Mouse (Mus musculus): ENCODE data around the gene Dhx15. TPM values are rescaled to one million over a fixed set of nuclear protein-coding genes. Genes with fewer than 3 reads are reported as not detected.

Gene Dhx15
- polyA plus RNA-seq, 1 experiment from 2014 or later = 85.1 TPM

DNA sequence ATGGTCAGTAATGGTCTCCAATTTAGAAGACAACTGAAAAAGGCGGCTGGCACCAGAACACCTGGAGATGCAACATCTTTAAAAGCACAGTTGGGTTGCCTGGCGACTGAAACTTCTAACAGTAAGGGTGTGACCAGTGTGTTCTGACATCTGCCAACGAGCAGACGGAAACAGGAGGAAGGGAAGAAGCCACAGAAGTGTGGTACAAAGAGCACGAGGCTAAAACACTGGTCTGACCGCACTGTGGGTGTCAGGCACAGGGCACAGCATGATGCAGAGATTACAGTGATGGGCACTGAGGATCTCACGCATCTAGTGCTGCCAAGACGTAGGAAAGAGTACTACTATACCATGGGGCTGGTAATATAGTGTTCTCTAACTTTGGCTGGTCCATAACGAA lies 48.4 kb downstream of the Dhx15 start:
- H3K27me3 ChIP-seq (replicated peaks) = no peaks in the 10 kb centered on the region
- no peak overlapping the region for H3K4me2 ChIP-seq
- no peak overlapping the region for H3K9ac ChIP-seq
- 83% methylated on average over 9 of the region's 9 CpGs for WGBS
- H3K4me1 ChIP-seq = no peaks in the 10 kb centered on the region
- ATAC-seq (ENCODE audit: extremely low read depth, insufficient number of reproducible peaks, low FRiP score, low TSS enrichment) = no peak
- H3K36me3 ChIP-seq = peaks cover 67% of the 10 kb centered on the region
- H3K27ac ChIP-seq (replicated peaks) = no peak overlapping the region
- no peaks in the 10 kb centered on the region for H3K9me3 ChIP-seq
- no peak overlapping the region for H3K4me3 ChIP-seq

DNA sequence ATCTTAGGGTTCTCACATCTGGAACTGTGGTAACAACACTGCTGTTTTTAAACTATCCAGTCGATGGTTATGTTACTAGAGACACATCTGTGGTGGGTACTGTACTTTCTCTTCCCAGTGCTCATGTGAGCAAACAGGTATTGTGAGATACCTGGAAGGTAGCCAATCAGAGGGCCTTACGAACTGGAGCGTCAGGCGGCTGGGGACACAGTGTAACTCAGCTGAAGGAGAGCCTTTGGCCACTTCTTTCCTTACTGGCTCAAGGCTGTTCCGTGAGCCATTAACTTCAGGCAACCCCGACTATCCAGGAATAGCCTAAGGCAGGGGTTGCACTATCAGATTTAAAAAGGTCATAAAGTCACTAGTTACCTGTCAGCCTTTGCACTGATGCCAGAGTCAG lies 51.5 kb downstream of the Dhx15 start:
- Histone ChIP-seq H3K27ac (replicated peaks) (no peak overlapping the region), H3K27me3 (replicated peaks) (no peaks in the 10 kb centered on the region), H3K4me2 (no peak overlapping the region), H3K36me3 (peaks cover 48% of the 10 kb centered on the region), H3K9ac (no peak overlapping the region), H3K9me3 (no peaks in the 10 kb centered on the region), H3K4me1 (no peaks in the 10 kb centered on the region), H3K4me3 (no peak overlapping the region)
- 87% methylated on average over 6 of the region's 6 CpGs for WGBS
- no peak for ATAC-seq (ENCODE audit: extremely low read depth, insufficient number of reproducible peaks, low FRiP score, low TSS enrichment)

GRCm38 (mm10) chr5:52138134-52138533 lies 52.2 kb downstream of the Dhx15 start:
- H3K27me3 ChIP-seq (replicated peaks) = no peaks in the 10 kb centered on the region
- no peaks in the 10 kb centered on the region for H3K9me3 ChIP-seq
- ATAC-seq (ENCODE audit: extremely low read depth, insufficient number of reproducible peaks, low FRiP score, low TSS enrichment) = no peak
- no peak overlapping the region for H3K9ac ChIP-seq
- H3K27ac ChIP-seq (replicated peaks) = no peak overlapping the region
- whole genome bisulfite sequencing = 91% methylated on average over 11 of the region's 11 CpGs
- H3K4me2 ChIP-seq = no peak overlapping the region
- no peaks in the 10 kb centered on the region for H3K4me1 ChIP-seq
- H3K36me3 ChIP-seq = peaks cover 44% of the 10 kb centered on the region
- no peak overlapping the region for H3K4me3 ChIP-seq

DNA sequence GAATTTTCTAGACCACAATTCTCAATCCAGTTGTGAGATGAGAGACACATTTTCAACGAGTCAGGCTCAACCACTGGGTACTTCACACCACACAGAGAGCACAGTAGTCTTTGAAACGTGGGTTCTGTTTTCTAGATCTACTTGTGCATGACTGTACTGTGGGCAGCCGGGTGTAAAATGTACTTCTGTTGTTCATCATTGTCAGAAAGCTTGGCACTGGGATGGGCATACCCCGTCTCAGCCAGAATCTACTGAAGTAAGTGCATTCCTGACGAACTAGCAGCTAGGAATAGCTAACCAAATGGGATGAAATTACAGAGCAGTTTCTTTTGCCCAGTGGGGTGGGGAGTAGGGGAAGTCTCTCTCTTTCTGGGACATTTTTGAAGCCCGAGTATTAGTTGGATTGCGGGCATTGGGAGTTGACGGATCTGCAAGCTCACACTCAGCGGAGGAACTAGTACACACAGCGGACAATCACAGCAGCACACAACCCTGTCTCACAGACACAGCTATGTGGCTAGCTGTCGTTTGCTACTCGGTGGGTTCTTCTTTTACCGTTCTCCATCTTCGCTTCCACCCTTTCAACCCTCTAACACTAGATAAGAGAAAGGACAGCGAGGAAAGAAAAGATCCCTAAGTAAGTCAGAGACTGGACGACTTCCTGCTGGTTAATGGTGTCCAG lies 54.7 kb downstream of the Dhx15 start:
- H3K27me3 ChIP-seq (replicated peaks) = no peaks in the 10 kb centered on the region
- H3K9ac ChIP-seq = no peak overlapping the region
- no peak overlapping the region for H3K27ac ChIP-seq (replicated peaks)
- peaks cover 25% of the 10 kb centered on the region for H3K36me3 ChIP-seq
- ATAC-seq (ENCODE audit: extremely low read depth, insufficient number of reproducible peaks, low FRiP score, low TSS enrichment) = no peak
- 68% methylated on average over 16 of the region's 16 CpGs for WGBS
- no peak overlapping the region for H3K4me2 ChIP-seq
- H3K9me3 ChIP-seq = no peaks in the 10 kb centered on the region
- no peaks in the 10 kb centered on the region for H3K4me1 ChIP-seq
- no peak overlapping the region for H3K4me3 ChIP-seq

- no peak overlapping the region for H3K4me2 ChIP-seq
- no peak overlapping the region for H3K9ac ChIP-seq
- no peak overlapping the region for H3K27ac ChIP-seq (replicated peaks)
- H3K36me3 ChIP-seq = peaks cover 13% of the 10 kb centered on the region
- H3K27me3 ChIP-seq (replicated peaks) = no peaks in the 10 kb centered on the region
- 82% methylated on average over 7 of the region's 7 CpGs for WGBS
- H3K4me3 ChIP-seq = no peak overlapping the region
- H3K9me3 ChIP-seq = no peaks in the 10 kb centered on the region
- no peaks in the 10 kb centered on the region for H3K4me1 ChIP-seq
- ATAC-seq (ENCODE audit: extremely low read depth, insufficient number of reproducible peaks, low FRiP score, low TSS enrichment) = no peak
Observed at GRCm38 (mm10) chr5:52132840-52133239, 57.5 kb downstream of the Dhx15 start.

DNA sequence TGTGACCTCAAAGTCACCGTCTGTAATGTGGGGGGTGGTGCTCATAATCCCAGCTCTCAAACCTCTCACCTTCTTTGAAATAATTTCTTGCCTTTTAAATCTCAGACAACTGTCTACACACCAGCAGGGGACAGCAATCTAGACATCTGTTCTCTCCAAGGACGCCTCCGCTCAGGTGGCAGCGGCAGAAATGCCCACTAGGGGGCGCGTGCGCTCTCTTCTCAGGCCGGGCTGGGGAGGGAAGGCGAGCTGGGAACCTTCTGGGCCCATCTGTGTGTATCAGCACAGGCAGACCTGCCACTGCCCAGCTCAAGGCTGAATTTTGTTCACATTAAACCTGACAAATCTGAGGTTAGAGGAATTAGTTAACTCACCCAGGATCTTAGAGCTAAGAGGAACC lies 58.2 kb downstream of the Dhx15 start:
- Histone ChIP-seq H3K4me2 (no peak overlapping the region), H3K4me3 (no peak overlapping the region), H3K27ac (replicated peaks) (no peak overlapping the region), H3K9ac (no peak overlapping the region), H3K4me1 (no peaks in the 10 kb centered on the region), H3K36me3 (peaks cover 6% of the 10 kb centered on the region), H3K9me3 (no peaks in the 10 kb centered on the region), H3K27me3 (replicated peaks) (no peaks in the 10 kb centered on the region)
- no peak for ATAC-seq (ENCODE audit: extremely low read depth, insufficient number of reproducible peaks, low FRiP score, low TSS enrichment)
- 21% methylated on average over 9 of the region's 9 CpGs for WGBS

DNA sequence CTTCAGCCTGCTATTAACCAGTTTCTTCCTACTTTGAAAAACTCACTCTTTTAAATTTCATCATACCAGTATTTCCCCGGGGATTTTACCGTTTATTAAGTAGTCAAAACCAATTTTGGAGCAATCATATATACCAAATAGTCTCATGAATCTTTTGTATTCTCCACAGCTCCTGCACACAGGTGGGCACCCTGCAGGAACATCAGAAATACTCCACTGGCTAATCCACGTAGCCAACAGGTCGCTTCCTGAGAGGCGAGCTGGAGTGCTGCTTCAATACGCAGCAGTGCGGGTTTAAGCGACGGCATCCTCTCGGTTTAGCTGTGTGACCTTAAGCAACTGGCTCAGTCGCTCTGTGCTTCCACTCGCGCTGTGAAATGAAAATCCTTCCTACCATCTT lies 58.9 kb downstream of the Dhx15 start:
- 86% methylated on average over 13 of the region's 13 CpGs for WGBS
- no peak overlapping the region for H3K4me2 ChIP-seq
- no peak for ATAC-seq (ENCODE audit: extremely low read depth, insufficient number of reproducible peaks, low FRiP score, low TSS enrichment)
- H3K9ac ChIP-seq = no peak overlapping the region
- no peaks in the 10 kb centered on the region for H3K4me1 ChIP-seq
- no peaks in the 10 kb centered on the region for H3K27me3 ChIP-seq (replicated peaks)
- no peaks in the 10 kb centered on the region for H3K9me3 ChIP-seq
- no peaks in the 10 kb centered on the region for H3K36me3 ChIP-seq
- H3K27ac ChIP-seq (replicated peaks) = no peak overlapping the region
- no peak overlapping the region for H3K4me3 ChIP-seq

DNA sequence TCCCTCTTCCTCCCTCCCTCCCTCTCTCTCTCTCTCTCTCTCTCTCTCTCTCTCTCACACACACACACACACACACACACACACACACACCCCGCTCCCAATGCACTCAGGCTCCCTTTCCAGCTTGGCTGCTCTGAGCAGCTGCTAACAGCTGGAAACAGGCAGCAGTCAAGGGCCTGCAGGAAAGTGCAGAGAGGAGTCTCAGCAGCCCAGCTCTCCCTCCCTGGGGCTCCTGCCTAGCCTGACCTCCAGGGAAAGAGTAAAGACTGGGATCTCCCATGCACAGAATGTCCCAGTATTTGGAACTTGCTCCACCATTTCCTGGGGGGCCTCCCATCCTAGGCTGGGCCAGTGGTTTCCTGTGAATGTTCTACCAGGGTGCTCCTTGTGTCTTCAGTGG lies 59.8 kb downstream of the Dhx15 start:
- Histone ChIP-seq H3K4me1 (no peaks in the 10 kb centered on the region), H3K9me3 (no peaks in the 10 kb centered on the region), H3K27ac (replicated peaks) (no peak overlapping the region), H3K9ac (no peak overlapping the region), H3K27me3 (replicated peaks) (no peaks in the 10 kb centered on the region), H3K4me3 (no peak overlapping the region), H3K4me2 (no peak overlapping the region), H3K36me3 (no peaks in the 10 kb centered on the region)
- 73% methylated on average over 1 of the region's 1 CpGs for WGBS
- ATAC-seq (ENCODE audit: extremely low read depth, insufficient number of reproducible peaks, low FRiP score, low TSS enrichment) = no peak

- no peak overlapping the region for H3K4me3 ChIP-seq
Observed at GRCm38 (mm10) chr5:52126263-52126662, 64.1 kb downstream of the Dhx15 start.

DNA sequence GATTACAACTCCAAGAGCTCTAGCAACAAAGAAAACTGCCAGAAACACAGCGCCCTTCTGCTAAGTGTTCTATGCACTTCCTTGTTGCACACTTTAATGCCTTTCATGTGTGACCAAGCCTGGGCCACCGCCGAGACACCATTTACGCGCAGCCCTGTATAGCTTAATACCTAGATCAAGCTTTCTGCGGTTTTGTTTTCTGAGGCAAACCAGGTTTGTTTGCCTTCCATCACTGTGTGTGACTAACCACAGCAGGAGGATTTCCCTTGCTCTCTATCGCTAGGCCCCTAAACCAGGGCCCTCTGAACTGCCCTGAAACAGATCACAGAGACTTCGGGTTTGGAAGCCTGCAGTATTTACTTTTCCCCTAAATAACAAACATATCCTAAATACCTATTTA lies 64.5 kb downstream of the Dhx15 start:
- Histone ChIP-seq H3K9ac (no peak overlapping the region), H3K27me3 (replicated peaks) (no peaks in the 10 kb centered on the region), H3K4me3 (no peak overlapping the region), H3K27ac (replicated peaks) (no peak overlapping the region), H3K4me2 (no peak overlapping the region), H3K36me3 (no peaks in the 10 kb centered on the region), H3K9me3 (no peaks in the 10 kb centered on the region), H3K4me1 (no peaks in the 10 kb centered on the region)
- ATAC-seq (ENCODE audit: extremely low read depth, insufficient number of reproducible peaks, low FRiP score, low TSS enrichment) = no peak
- WGBS = 75% methylated on average over 8 of the region's 8 CpGs

More at GRCm38 (mm10) chr5:52126263-52126662, 64.1 kb downstream of the Dhx15 start:
- H3K4me2 ChIP-seq = no peak overlapping the region
- no peaks in the 10 kb centered on the region for H3K27me3 ChIP-seq (replicated peaks)
- WGBS = 57% methylated on average over 7 of the region's 7 CpGs
- no peaks in the 10 kb centered on the region for H3K4me1 ChIP-seq
- H3K27ac ChIP-seq (replicated peaks) = no peak overlapping the region
- H3K9me3 ChIP-seq = no peaks in the 10 kb centered on the region
- H3K36me3 ChIP-seq = no peaks in the 10 kb centered on the region
- ATAC-seq (ENCODE audit: extremely low read depth, insufficient number of reproducible peaks, low FRiP score, low TSS enrichment) = no peak
- H3K9ac ChIP-seq = no peak overlapping the region

DNA sequence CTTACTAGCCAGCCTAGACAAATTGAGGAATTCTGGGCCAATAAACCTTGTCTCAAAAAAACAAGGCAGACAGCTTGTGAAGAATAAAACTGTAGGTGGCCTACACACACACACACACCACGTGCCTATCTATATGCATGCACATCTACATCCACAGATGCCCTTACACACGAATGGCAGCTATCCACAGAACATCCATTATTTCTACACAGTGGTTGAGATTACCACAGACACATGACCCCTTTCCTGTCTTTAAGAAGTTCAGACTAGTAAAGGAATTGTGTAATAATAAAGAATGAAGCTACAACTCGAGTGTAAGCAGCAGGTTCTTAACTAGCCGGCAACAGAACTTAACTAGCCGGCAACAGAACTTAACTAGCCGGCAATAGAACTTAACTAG lies 68.2 kb downstream of the Dhx15 start:
- H3K9ac ChIP-seq = no peak overlapping the region

GRCm38 (mm10) chr5:52119822-52120221 lies 70.5 kb downstream of the Dhx15 start:
- peaks cover 18% of the 10 kb centered on the region for H3K27me3 ChIP-seq (replicated peaks)
- no peak overlapping the region for H3K9ac ChIP-seq
- H3K4me2 ChIP-seq = no peak overlapping the region
- 60% methylated on average over 2 of the region's 2 CpGs for WGBS
- H3K4me3 ChIP-seq = no peak overlapping the region
- no peak for ATAC-seq (ENCODE audit: extremely low read depth, insufficient number of reproducible peaks, low FRiP score, low TSS enrichment)
- H3K9me3 ChIP-seq = no peaks in the 10 kb centered on the region
- peaks cover 12% of the 10 kb centered on the region for H3K4me1 ChIP-seq
- no peaks in the 10 kb centered on the region for H3K36me3 ChIP-seq
- no peak overlapping the region for H3K27ac ChIP-seq (replicated peaks)

More for the DNA sequence above, 68.2 kb downstream of the Dhx15 start:
- Histone ChIP-seq H3K4me3 (no peak overlapping the region), H3K4me1 (no peaks in the 10 kb centered on the region), H3K9me3 (no peaks in the 10 kb centered on the region), H3K27ac (replicated peaks) (no peak overlapping the region), H3K36me3 (no peaks in the 10 kb centered on the region), H3K27me3 (replicated peaks) (peaks cover 6% of the 10 kb centered on the region), H3K4me2 (no peak overlapping the region)
- no peak for ATAC-seq (ENCODE audit: extremely low read depth, insufficient number of reproducible peaks, low FRiP score, low TSS enrichment)
- WGBS = 79% methylated on average over 6 of the region's 6 CpGs

Data from heart, embryonic 13.5 days (tissue).